Mouse (Mus musculus) kidney, embryonic 14.5 days (tissue): ENCODE data around the gene Gm17581. TPM values are rescaled to one million over a fixed set of nuclear protein-coding genes. Genes with fewer than 3 reads are reported as not detected.

Experiments
- ATAC-seq: fragments of 200-750 bp; cut with Nextera tagmentation; 2 replicates; pipeline ENCODE4 v1.8.0; 2017; ENCODE audit warnings: moderate number of reproducible peaks, mild to moderate bottlenecking, moderate TSS enrichment, moderate library complexity; ENCODE audit not compliant: low FRiP score, low TSS enrichment
- H3K27ac ChIP-seq: fragments of 300-500 bp; sonication (generic); 2 replicates; pipeline ENCODE4 v1.5.1; 2014; ENCODE audit warnings: low read depth, mild to moderate bottlenecking, low read length, moderate library complexity, mixed read lengths
- H3K27me3 ChIP-seq: fragments of 300-500 bp; sonication (generic); 2 replicates; pipeline ENCODE4 v1.6.1; 2014; ENCODE audit warnings: mild to moderate bottlenecking, low read length; ENCODE audit not compliant: control insufficient read depth, insufficient read depth
- H3K36me3 ChIP-seq: fragments of 300-500 bp; sonication (generic); 2 replicates; pipeline ENCODE4 v1.6.1; 2014; ENCODE audit warnings: low read length, mixed read lengths; ENCODE audit not compliant: control insufficient read depth, insufficient read depth
- H3K4me1 ChIP-seq: fragments of 300-500 bp; sonication (generic); 2 replicates; pipeline ENCODE4 v1.6.1; 2014; ENCODE audit warnings: low read length, mixed read lengths; ENCODE audit not compliant: control insufficient read depth, insufficient read depth
- H3K4me2 ChIP-seq: fragments of 300-500 bp; sonication (generic); replicated peaks from 2 replicates; pipeline ENCODE4 v1.6.1; 2014; ENCODE audit warnings: low read depth, mild to moderate bottlenecking, low read length
- H3K4me3 ChIP-seq: fragments of 300-500 bp; sonication (generic); 2 replicates; pipeline ENCODE4 v1.5.1; 2014; ENCODE audit warnings: mild to moderate bottlenecking, low read length
- H3K9ac ChIP-seq: fragments of 300-500 bp; sonication (generic); 2 replicates; pipeline ENCODE4 v1.6.1; 2014; ENCODE audit warnings: low read depth, mild to moderate bottlenecking, low read length, moderate library complexity
- H3K9me3 ChIP-seq: fragments of 300-500 bp; sonication (generic); 2 replicates; pipeline ENCODE4 v1.6.1; 2016; ENCODE audit warnings: low read length; ENCODE audit not compliant: control insufficient read depth
- WGBS: fragments of 180-500 bp; shearing (Covaris S2); extraction: QIAGEN DNeasy Blood & Tissue Kit; methylation state at CpG from one replicate; pipeline ENCODE4 v1.1.7; 2014; 5-methylcytosine and 5-hydroxymethylcytosine counted together
- polyA plus RNA-seq: library from polyadenylated mRNA; unstranded; fragments of >200 nt; fragmentation: Nextera tagmentation; extraction: Ambion mirVana; gene quantifications from 2 replicates; pipeline ENCODE4 v1.2.1, GENCODE M21; 2014

Gene Gm17581
- polyA plus RNA-seq, 1 experiment from 2014 or later = not detected

DNA sequence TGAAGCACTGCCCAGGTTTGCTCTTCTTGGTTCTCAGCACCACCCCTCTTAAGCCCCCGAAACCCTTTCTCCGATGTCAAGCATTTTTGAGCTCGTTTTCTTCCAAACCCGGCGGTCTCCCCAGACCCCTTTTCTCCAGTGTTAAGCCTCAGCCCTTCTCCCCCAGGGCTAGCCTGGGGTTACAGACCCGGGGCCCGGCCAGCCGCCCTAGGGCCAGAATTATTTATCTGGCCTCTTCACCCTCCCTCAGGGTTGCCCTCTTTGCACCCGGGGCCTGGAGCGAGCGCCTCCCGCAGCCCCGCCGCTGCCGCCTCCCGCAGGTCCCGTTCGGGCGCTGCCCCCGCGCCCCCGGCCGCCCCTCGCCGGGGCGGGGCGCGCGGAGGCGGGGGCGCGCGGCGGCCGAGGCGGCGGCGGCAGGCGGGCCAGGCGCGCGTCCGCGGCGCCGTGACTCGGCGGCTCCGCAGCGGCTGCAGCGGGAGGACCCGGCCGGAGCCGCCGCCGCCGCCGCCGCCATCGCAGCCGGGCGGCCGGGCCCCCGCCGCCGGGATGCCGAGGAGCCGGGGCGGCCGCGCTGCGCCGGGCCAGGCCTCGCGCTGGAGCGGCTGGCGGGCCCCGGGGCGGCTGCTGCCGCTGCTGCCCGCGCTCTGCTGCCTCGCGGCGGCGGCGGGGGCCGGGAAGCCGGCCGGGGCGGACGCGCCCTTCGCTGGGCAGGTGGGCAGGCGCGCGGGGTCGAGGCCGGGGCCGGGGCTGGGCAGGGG, 39.4 kb upstream of the Gm17581 start, which contains the start of gene Mmp24:
TSS of gene Mmp24 (plus strand) at position 416 of the 758 bp plus-strand sequence.
- Histone ChIP-seq H3K4me1 (peaks cover 3% of the 10 kb centered on the region; the same call in 1 of the 2 replicates), H3K9me3 (no peaks in the 10 kb centered on the region), H3K27ac (no peak within 1 kb of the TSS; the same call in 1 of the 2 replicates), H3K4me2 (peak within 1 kb of the TSS; percentile 99), H3K27me3 (peaks cover 40% of the 10 kb centered on the region), H3K9ac (no peak within 1 kb of the TSS), H3K4me3 (peak within 1 kb of the TSS; percentile 41), H3K36me3 (no peaks in the 10 kb centered on the region)
- WGBS = 3% methylated on average over 44 of the region's 100 CpGs
- ATAC-seq = no peak

DNA sequence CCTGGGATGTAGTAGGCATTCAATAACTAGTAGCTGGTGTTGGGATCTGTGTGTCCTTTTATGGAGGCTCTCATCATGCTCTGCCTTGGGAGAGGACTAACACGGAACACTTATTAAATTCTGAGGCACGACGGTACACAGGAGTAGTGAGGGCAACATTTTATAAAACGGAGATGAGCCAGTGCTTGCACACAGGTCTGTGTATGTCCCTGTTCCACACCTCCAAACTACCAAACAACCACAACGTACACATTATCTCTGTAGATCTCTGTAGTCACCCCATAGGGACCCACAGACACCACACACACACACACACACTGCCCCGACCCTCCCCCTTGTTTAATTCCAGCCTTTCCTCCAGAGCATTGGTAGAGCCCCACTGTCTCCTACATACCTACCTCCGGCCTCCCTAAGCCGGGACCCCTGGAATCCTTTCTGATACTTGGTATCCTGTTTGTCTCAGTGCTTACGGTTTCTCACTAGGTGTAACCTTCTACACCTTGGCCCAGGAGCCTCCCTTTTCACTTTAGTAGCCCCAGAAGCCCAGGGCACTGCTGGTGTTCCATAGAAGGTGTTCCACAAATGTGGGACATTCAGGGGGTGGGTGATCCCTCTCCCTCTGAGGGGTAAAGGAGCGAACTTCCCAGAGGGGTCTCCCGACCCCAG, 38.7 kb upstream of the Gm17581 start:
- peak overlapping the region; percentile 99 for H3K4me2 ChIP-seq
- no peak for ATAC-seq
- peaks cover 3% of the 10 kb centered on the region; the same call in 1 of the 2 replicates for H3K4me1 ChIP-seq
- H3K27ac ChIP-seq = no peak overlapping the region
- peaks cover 40% of the 10 kb centered on the region for H3K27me3 ChIP-seq
- H3K9ac ChIP-seq = no peak overlapping the region
- H3K4me3 ChIP-seq = peak overlapping the region; percentile 41; the same call in 1 of the 2 replicates
- no peaks in the 10 kb centered on the region for H3K9me3 ChIP-seq
- H3K36me3 ChIP-seq = no peaks in the 10 kb centered on the region
- WGBS = 59% methylated on average over 11 of the region's 11 CpGs

DNA sequence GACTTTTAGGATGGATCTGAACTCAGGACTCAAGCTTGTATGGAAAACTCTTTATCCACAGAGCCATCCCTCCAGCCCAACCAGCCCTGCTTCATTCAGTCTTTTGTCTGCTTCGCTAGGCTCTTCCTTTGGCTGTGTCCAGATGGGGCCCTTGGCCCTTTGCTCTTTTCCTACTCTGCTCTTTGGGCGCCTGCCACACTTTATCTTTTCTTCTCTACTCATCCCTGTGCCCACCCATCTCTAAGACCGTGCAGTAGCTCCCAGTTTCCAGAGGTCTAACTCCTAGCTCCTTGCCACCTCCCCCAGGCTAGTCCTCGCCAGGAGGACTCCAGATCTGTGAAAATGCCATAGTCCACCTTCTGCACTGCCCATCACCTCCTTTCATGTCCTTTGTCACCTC, 38.0 kb upstream of the Gm17581 start:
- 72% methylated on average over 4 of the region's 4 CpGs for WGBS
- Histone ChIP-seq H3K4me2 (no peak overlapping the region), H3K9ac (no peak overlapping the region), H3K36me3 (no peaks in the 10 kb centered on the region), H3K27me3 (peaks cover 40% of the 10 kb centered on the region), H3K4me1 (peaks cover 3% of the 10 kb centered on the region; the same call in 1 of the 2 replicates), H3K9me3 (no peaks in the 10 kb centered on the region), H3K27ac (no peak overlapping the region), H3K4me3 (no peak overlapping the region)
- no peak for ATAC-seq

DNA sequence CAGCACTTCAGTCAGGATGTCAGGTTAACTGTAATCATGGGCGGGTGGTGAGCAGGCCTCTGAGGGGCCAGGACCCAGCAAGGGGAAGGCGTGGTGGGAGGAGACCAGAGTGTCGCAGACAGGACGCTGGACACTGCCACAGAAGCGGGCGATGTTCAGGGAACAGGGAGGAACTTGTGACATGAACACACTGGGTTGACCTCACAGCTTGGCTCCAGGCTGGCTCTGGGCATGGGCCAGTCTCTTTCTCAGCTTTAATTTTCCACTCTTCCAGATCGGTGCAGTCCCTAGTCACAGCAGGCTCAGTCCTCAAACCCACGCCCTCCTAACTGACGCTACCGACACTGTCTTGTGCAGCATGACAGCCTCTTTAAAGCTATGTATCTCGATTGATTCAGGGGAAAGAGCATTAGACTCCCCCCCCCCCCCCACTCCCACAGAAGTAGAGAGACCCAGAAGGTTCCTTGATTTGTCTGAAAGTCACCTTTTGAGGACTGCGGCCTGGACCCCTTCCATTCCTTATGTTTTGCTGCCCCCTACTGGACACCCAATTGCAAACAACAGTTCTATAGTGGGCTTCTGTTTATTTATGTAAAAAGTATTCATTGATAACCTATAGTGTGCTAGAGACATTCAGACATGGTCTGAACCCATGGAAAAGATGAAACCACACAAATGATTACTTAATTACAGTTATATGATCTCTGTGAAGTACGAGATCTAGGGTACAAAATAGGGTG, 29.2 kb upstream of the Gm17581 start:
- H3K36me3 ChIP-seq = no peaks in the 10 kb centered on the region

DNA sequence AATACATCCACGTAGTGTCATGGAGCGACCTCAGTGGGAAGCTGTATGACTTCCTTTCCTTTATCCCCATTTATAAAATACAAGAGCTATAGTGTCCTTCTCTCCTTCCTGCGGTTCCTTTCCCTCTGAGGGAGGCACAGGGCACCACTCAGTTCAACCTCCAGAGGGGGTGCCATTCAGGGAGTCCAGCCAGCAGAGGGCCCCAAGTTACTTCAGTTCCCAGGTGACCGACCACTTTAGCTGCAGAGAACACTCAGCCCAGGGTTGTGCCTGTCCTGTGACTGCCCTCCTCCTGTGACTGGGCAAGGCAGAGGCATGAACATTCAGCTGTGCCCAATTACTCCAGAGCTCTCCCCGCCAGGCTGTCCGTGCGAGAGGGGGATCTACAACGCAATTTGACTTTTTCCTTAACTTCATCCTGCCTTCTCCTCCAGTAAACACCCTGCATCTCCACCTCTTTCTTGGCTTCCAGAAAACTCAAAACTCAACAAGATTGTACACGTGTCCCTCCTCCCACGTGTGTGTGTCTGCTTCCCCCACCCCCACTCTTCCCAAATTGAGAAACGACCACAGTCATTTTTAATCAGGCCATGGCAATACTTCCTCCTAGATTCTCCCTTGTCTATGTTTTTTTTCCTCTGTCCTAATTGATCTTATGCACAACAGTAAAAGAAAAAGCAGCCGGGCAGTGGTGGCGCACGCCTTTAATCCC, 21.3 kb upstream of the Gm17581 start:
- Histone ChIP-seq H3K9me3 (no peaks in the 10 kb centered on the region), H3K4me3 (no peak overlapping the region), H3K4me1 (no peaks in the 10 kb centered on the region), H3K27me3 (no peaks in the 10 kb centered on the region), H3K4me2 (no peak overlapping the region), H3K9ac (no peak overlapping the region), H3K27ac (no peak overlapping the region), H3K36me3 (no peaks in the 10 kb centered on the region)
- ATAC-seq = no peak
- WGBS = 59% methylated on average over 14 of the region's 14 CpGs

More for the DNA sequence above, 29.2 kb upstream of the Gm17581 start:
- Histone ChIP-seq H3K9ac (no peak overlapping the region), H3K4me3 (no peak overlapping the region), H3K4me1 (no peaks in the 10 kb centered on the region), H3K4me2 (no peak overlapping the region), H3K27me3 (no peaks in the 10 kb centered on the region), H3K9me3 (no peaks in the 10 kb centered on the region), H3K27ac (no peak overlapping the region)
- peak; percentile 76 for ATAC-seq
- WGBS = 56% methylated on average over 13 of the region's 13 CpGs

DNA sequence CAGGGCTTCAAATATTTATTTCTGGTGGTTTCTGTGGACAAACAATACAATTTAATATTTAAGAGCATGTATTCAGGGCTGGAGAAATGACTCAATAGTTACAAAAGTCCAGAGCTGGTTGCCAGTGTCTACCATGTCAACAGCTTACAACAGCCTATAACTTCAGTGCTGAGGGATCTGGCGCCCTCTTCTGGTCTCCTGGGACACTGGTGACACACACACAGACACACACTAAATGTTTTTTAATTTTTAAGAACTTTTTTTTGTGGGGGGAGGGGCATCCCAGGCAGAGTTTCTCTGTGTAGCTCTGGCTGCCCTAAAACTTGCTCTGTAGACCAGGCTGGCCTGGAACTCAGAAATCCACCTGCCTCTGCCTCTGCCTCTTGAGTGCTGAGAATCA, 20.1 kb upstream of the Gm17581 start:
- Histone ChIP-seq H3K4me1 (no peaks in the 10 kb centered on the region), H3K4me3 (no peak overlapping the region), H3K27me3 (no peaks in the 10 kb centered on the region), H3K36me3 (no peaks in the 10 kb centered on the region), H3K4me2 (no peak overlapping the region), H3K9me3 (no peaks in the 10 kb centered on the region), H3K27ac (no peak overlapping the region), H3K9ac (no peak overlapping the region)
- 0% methylated on average over 1 of the region's 1 CpGs for WGBS
- 0 out of 2 replicates have a peak, but pooled peaks have one; percentile 28 for ATAC-seq

DNA sequence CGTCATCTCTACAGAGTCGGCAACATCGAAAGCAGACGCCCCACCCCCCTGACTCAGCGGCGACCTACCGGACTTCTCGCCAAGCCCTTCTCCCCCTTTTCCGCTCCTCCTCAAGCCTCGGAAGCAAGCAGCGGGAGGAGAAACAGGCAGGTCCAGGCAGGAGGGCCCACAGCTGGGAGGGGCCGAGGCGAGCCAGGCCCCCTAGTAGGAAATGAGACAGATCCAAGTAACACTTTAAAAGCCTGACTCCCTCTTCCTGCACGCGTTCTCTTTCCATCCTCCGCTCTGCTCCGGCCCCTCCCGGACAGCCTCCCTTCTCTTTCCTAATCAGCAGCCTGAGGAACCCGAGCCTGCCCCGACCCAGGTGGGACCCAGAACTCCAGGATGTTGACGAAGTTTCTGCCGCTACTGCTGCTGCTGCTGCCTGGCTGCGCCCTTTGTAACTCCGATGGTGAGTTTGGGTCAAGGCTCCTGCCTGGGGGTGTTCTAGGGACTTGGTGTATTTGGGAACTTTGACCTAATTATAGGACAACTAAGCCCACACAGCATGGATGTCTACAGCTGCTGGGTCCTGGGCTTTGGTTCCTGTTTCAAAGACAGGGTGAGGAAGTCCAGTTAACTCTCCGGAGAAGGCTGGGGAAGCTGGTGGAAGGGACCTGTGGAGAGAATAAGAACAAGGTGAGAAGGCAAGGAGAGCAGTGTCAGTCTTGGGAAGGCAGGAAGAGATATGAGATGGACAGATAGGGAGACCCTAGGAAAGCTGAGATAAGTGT, 15.5 kb upstream of the Gm17581 start, which contains the start of gene Procr:
TSS of gene Procr (plus strand) at position 104 of the 773 bp plus-strand sequence.
- ATAC-seq = peak; percentile 69
- H3K4me3 ChIP-seq = peak within 1 kb of the TSS; percentile 29
- no peaks in the 10 kb centered on the region for H3K27me3 ChIP-seq
- H3K27ac ChIP-seq = no peak within 1 kb of the TSS
- 2% methylated on average over 25 of the region's 25 CpGs for WGBS
- peak within 1 kb of the TSS; percentile 28 for H3K9ac ChIP-seq
- no peaks in the 10 kb centered on the region for H3K9me3 ChIP-seq
- no peaks in the 10 kb centered on the region for H3K4me1 ChIP-seq
- H3K4me2 ChIP-seq = peak within 1 kb of the TSS; percentile 69
- H3K36me3 ChIP-seq = no peaks in the 10 kb centered on the region

DNA sequence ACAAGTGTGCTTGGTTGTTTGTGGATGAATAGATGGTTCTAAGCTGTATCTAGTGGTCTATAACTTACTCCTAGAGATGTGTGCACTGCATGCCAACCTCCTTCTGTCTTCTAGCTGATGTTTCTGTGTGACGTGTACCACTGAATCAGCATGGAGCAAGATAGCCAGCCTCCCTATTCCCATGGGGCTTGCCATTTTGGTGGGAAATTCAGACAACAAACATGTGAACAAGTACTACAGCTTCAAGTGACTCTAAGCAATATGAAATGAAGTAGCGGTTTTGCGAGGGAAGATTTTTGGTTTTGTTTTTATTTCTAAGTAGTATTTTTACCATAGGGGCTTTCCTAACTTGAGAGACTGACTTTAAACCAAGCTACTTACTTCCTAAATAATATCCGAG, 13.7 kb upstream of the Gm17581 start:
- H3K27ac ChIP-seq = no peak overlapping the region
- ATAC-seq = no peak
- no peak overlapping the region for H3K4me3 ChIP-seq
- WGBS = 87% methylated on average over 4 of the region's 4 CpGs
- H3K9me3 ChIP-seq = no peaks in the 10 kb centered on the region
- H3K4me2 ChIP-seq = no peak overlapping the region
- no peaks in the 10 kb centered on the region for H3K36me3 ChIP-seq
- H3K9ac ChIP-seq = no peak overlapping the region
- H3K4me1 ChIP-seq = no peaks in the 10 kb centered on the region
- H3K27me3 ChIP-seq = no peaks in the 10 kb centered on the region
